Mouse (Mus musculus) large intestine, adult 2 months (tissue): ENCODE data around the gene Gm5089. TPM values are rescaled to one million over a fixed set of nuclear protein-coding genes. Genes with fewer than 3 reads are reported as not detected.

ENCODE experiments used
- DNase-seq: peaks from one replicate; pipeline ENCODE4 v3.0.0-alpha.2; 2012; ENCODE audit warnings: low read depth, low spot score
- WGBS: fragments of 180-500 bp; shearing (Covaris S2); methylation state at CpG from one replicate; pipeline ENCODE4 v1.1.7; 2018; 5-methylcytosine and 5-hydroxymethylcytosine counted together
- polyA plus RNA-seq: library from polyadenylated mRNA; depleted of rRNA; stranded (reverse); fragments of >200 nt; gene quantifications from 2 replicates; pipeline ENCODE4 v1.2.3, GENCODE M21; 2012; rRNA removed

The Gm5089 gene
- polyA plus RNA-seq, 1 experiment: not detected

DNA sequence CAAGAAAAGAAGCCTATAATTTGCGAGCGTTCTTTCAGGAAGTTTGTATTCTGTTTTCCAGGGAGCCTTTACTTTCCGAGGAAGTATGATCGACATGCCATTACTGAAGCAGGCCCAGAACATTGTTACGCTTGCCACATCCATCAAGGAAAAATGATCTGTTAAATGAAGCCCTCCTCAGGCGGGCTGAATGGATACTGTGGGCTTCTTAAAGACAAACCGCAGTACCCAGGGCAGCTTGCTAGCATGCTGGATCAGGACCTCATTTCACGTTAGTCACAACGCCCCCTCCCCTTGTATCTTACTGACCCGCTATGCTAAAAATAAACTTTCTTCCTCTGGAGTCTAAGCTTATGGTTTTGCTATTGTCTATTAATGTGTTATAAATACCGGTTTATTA is 49.0 kb downstream of the Gm5089 start:
- WGBS: 84% methylated on average over 11 of the region's 11 CpGs
- DNase-seq: no peak

DNA sequence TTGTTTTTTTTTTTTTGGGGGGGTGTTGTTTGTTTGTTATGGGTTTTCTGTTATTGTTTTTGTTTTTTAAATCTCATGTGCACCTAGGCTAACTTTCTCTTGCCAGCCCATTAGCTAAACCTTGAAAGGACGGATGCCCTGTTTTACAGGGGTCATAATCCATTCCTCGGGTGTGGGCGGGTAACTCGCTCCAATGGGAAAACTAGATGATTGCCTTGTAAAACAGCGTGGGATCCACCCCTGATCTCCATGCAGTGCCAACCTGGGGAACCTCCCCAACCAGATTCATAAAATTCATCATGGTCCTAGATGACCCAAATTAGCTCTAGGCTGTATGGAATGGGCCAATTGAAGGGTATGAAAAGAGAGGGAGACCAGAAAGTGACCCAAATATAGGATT is 51.0 kb downstream of the Gm5089 start:
- peak; percentile 71 for DNase-seq
- WGBS: 19% methylated on average over 5 of the region's 5 CpGs

DNA sequence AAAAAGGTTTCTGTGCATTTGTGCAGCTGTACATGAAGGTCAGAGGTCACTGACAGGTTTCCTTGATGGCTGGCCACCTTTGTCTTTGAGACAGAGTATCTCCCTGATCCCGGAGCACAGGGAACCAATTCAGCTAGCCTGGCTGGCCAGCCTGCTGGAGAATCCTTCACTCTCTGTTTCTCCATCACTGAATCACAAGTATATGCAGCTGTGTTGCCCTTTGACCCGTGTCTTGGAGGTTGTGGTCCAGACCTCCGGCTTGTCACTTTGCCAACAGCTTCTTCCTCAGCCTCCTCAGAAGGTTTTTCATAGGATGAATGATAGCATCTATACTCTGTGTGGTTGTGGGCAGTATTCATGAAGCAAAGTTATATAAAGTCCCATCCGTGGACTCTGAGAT is 52.2 kb downstream of the Gm5089 start:
- no peak for DNase-seq
- 71% methylated on average over 4 of the region's 4 CpGs for WGBS

DNA sequence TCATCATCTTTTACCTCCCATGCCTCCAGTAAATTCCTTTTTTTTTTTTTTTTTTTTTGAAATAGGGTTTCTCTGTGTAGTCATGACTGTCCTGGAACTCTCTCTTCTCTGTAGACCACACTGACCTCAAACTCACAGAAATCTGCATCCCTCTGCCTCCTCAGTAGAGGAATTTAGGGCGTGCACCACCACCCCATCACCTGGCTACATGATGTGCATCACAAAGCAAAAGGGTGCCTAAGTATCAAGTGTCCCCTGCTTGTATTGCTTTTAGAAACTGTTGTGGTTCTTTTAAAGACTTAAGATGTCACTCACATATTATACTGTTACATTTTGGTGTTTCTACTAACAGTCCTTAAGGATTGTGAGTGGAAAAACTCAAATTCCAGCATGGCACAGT is 57.8 kb downstream of the Gm5089 start:
- DNase-seq: no peak
- WGBS: 86% methylated on average over 1 of the region's 1 CpGs

DNA sequence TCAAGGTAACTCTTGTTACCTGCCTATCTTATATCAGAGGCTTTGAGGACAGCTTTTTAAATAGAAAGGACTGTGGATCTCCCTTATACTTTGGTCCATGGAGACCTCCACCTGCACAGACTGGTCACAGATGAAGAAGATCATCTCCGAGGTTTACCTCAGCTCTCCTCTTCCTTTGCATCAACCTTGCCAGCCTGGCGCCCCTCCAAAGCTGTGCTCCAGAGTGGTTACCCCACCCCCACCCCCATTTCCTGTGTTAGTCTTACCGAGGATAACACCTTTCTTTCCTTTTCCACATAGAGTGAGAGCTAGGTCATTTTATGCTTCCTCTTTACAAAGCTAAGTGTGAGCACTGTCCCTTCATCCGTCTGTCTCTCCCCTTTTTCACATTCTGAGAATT is 60.0 kb downstream of the Gm5089 start:
- DNase-seq: no peak
- WGBS: 39% methylated on average over 4 of the region's 4 CpGs

DNA sequence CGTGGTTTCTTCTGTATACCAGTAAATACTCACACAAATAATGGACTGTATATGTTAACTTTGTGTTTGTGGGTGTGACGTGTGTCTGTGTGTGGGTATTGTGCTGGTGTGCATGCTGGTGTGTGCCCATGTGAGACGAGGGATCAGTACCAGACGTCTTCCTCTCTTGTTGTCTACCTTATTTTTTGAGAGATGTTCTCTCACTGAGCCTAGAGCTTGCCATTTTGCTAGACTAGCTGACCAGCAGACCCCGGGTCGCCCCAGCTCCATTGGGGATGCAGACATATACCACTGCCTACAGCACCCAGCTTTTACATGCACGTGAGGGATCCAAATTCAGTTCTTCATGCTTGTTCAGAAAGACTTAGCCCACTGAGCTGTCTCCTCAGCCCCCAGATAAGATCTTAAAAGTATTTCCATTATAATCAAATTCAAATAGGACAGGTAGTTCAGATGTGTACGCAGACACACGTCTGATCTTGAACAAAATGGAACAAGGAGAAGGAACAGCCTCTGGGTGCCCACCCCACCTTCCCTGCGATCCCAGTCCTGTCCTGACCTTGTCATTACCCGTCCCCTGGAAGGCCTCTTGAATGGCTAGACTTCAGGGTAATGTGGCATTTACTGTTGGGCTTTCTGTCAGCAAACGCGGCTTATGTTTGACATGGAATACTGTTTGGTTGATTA is 61.1 kb downstream of the Gm5089 start:
- DNase-seq: no peak
- 89% methylated on average over 13 of the region's 13 CpGs for WGBS

DNA sequence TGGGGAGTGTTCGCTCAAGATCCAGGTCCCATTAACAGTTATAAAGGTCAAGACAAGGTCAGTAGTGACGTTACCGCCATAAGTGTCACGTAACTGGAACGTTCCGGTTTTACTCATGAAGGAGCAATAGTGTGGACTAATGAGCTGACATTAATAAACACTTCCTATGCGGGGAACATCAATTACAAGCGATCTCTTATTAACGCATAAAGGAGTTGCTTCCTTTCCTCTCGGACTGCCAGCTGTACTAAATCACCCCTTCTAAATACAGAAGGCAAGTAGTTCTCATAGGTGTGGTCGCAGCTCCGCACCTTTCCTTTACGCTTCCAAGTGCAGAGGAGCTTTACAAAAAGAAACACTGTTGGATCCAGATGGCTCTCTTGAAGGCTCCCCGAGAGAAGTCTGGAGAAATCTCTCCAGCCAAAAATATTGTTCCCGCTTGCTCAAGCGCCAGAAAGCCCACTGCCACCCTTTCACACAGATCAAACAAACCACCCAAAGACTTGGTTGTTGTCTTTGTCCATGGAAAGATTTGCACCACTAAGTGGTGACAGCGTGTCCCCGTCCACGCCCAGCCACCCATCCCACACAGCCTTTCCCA is 62.4 kb downstream of the Gm5089 start:
- no peak for DNase-seq
- WGBS: 76% methylated on average over 19 of the region's 19 CpGs

DNA sequence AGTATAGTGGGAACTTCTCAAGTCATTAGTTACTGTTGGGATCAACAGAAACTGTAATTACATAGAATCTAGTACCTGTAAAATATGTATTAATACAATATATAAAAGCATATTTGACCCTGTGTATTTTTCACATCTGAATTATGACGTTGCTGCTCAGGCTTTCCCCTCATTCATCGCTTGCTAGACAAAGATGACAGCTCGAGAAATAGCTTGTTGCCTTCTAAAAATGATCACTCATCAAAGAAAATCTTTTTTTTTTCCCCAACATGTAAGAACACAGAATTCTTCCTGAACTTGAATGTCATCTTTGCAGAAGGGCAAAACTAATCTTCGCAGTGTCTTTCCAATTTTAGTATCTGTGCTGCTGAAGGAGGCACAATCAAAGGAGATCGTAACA is 63.1 kb downstream of the Gm5089 start:
- no peak for DNase-seq
- 89% methylated on average over 5 of the region's 5 CpGs for WGBS

DNA sequence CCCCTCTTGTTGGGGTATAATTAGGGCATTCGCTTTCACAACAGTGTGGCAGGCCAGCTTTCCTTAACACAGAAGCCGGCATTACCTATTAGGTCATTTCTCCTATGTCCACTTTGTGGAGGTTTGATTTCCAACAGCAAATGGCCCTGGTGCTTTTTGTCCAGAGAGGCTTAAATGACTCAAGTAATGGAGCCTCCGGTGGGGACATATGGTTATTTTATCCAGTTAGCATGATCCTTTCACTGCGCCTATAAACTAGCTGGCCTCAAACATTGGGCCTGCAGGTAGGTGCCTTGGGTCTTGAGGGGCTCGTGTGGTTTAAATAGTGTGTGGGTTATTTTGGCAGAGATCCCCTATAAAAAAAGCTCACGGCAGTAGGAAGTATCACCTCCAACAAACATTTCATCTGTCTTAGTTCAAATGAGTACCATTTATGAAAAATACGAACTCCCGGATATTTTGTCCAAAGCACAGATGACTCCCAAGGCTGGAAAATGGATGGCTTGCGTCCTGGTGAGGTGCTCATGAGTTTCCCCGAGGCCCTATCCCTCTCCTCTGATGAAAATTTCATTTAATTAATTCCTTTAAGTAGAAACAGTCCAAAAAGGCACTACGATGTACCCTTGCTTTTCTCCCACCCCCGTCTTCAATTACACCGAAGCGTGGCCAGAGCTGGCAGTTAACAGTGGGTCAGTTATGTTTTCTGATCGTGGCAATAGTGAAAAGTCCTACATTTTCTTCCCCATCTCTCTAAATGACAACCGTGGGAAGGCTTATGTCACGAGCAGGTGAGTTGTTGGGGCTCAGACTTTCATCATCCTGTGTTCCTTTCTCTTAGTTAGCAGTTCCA is 64.4 kb downstream of the Gm5089 start:
- no peak for DNase-seq
- 93% methylated on average over 17 of the region's 17 CpGs for WGBS

DNA sequence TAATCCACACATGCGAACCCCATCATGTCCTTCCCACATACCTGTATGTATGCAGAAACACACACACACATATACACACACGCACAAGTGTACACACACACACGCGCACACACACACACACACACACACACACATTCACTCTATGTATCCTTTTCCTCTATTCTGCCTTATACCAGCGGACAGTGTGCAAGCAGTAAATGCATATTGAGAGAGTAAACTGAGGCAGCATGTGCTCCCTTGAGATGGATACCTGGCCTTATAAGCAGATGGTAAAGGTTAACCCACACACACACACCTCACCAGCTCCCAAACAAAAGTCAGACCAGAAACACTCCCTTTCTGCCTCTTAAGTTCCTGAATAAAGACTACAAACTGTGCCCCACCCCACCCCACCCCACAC is 65.2 kb downstream of the Gm5089 start:
- DNase-seq: no peak
- 94% methylated on average over 5 of the region's 5 CpGs for WGBS

DNA sequence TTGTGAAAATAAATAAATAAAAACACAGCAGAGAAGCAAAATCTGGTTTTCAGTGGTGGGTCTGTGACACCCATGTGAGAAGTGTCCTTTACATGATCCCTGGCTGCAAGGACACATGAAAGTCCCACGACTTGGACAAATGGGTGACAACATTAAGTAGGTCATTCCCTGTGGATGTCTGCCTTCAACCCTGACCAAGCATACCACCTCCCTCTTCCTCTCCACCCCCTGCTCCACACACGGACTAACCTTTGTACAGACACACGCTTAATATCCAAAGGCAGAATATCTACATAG is 65.7 kb downstream of the Gm5089 start:
- DNase-seq: no peak
- WGBS: 80% methylated on average over 3 of the region's 3 CpGs

Other genes starting within 250 kb of the Gm5089 start
- gene Zic5, start 14.6 kb upstream of the Gm5089 start, polyA plus RNA-seq: not detected in 2 replicates
- not detected in 2 replicates for gene Zic2, start 24.3 kb upstream of the Gm5089 start, polyA plus RNA-seq
- not detected in 2 replicates for gene Gm10837, start 39.5 kb upstream of the Gm5089 start, polyA plus RNA-seq
- 12.3 and 15.6 TPM in 2 replicates for gene Pcca, start 83.2 kb upstream of the Gm5089 start, polyA plus RNA-seq